Mouse (Mus musculus): ENCODE data around the gene Gpatch11.
"Not testable (repeated sequence)": the region's sequence is repeated elsewhere in the genome, so short reads cannot be mapped to it uniquely, and the experiment has no call there.

Gene Gpatch11

GRCm38 (mm10) chr17:78834856-78835835 lies at the start of gene Gpatch11, which contains the start of gene Heatr5b:
TSS of gene Gpatch11 (plus strand) at chr17:78835567.
TSS of gene Heatr5b (minus strand) at chr17:78835364.
- peak; percentile 98 for DNase-seq

- not testable (repeated sequence) for DNase-seq
These were observed 47.1 kb upstream of the Gpatch11 start for GRCm38 (mm10) chr17:78788273-78788672.

- DNase-seq = peak; percentile 10
These were observed 44.2 kb upstream of the Gpatch11 start for GRCm38 (mm10) chr17:78791068-78791689.

DNA sequence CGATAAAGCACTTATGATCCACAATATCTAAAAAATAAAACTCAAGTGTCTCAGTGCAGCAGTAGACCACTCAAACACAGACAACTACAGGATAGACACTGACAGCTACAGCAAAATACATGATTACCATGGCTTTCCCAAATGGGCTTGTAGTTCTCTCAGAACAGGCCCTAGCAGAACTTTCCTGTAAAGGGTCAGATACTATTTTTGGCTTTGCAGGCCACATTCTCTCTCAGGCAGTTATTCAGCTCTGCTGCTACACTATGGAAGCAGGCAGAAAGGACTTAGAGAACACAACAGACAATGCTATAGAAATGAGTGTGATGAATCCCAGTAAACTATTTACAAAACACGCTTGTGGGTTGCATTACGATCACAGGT lies 43.7 kb upstream of the Gpatch11 start:
- DNase-seq = no peak

GRCm38 (mm10) chr17:78792122-78792521 lies 43.2 kb upstream of the Gpatch11 start:
- DNase-seq = no peak

- DNase-seq = no peak
These were observed 41.0 kb upstream of the Gpatch11 start for GRCm38 (mm10) chr17:78794390-78794789.

DNA sequence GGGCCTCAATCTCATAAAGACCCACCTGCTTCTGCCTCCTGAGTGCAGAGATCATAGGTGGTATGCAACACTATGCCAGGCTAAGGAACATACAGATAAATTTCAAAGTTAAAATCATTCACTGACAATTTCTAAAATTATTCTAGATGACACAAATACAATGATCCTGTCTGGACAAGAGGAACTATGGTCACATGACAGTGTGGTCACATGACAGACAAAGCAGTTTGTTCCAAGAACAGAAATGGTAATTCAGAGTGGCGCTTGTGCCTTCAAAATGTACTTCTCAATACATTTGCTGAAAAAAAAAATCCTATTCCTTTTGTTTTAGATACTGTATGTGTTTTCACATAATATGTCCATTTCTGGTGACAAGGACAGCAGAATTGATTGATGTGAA lies 38.1 kb upstream of the Gpatch11 start:
- DNase-seq = no peak

- DNase-seq = no peak
These were observed 26.3 kb upstream of the Gpatch11 start for GRCm38 (mm10) chr17:78809019-78809418.

- no peak for DNase-seq
These were observed 25.8 kb upstream of the Gpatch11 start for GRCm38 (mm10) chr17:78809582-78809981.

GRCm38 (mm10) chr17:78824346-78824745 lies 11.0 kb upstream of the Gpatch11 start:
- no peak for DNase-seq

GRCm38 (mm10) chr17:78836056-78836455 lies 689 bp downstream of the Gpatch11 start:
- no peak for DNase-seq

- no peak for DNase-seq
These were observed 7.0 kb downstream of the Gpatch11 start for GRCm38 (mm10) chr17:78842271-78842928.

GRCm38 (mm10) chr17:78856243-78856642 lies 20.9 kb downstream of the Gpatch11 start:
- no peak for DNase-seq

- no peak for DNase-seq
These were observed 38.5 kb downstream of the Gpatch11 start for GRCm38 (mm10) chr17:78873886-78874285.

GRCm38 (mm10) chr17:78881878-78882304 lies 46.5 kb downstream of the Gpatch11 start:
- DNase-seq = peak; percentile 42

DNA sequence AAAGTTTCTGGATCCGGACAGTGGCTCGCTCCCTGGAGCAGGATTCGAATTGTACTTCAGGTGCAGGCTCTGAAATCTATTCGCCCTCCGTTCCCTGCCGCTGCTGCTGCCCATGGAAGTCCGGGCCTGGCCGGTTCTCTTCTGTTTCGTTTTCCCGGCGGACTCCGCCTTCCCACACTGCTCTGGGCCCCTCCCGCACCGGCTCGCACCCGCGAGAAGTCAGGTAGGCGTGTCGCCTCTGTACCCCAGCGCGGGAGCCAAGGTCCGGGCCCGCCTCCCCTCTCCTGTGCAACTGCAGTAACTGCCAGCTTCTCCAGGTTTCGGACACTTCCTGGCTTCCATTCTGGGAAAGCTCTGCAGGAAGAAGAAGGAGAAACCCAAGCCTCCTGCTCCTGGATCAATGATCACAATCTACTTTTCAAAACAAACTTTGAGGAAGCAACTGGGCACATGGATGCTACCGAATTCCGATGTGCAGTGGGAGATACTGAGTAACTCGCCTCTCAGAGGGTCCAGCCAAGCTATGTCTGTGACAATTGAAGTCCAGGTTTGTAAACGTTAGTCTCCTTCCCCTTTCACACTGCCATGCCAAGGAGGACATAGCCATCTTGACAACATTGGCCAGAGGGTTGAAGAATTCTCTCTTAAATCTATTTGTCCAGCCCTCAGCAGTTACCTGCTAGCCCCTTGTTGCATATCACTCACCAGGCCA lies 47.2 kb downstream of the Gpatch11 start, which contains the start of gene Eif2ak2:
TSS of gene Eif2ak2 (minus strand) at position 173 of the 712 bp plus-strand sequence.
- peak; percentile 93 for DNase-seq

- DNase-seq = no peak
These were observed 47.9 kb downstream of the Gpatch11 start for GRCm38 (mm10) chr17:78883291-78883690.

DNA sequence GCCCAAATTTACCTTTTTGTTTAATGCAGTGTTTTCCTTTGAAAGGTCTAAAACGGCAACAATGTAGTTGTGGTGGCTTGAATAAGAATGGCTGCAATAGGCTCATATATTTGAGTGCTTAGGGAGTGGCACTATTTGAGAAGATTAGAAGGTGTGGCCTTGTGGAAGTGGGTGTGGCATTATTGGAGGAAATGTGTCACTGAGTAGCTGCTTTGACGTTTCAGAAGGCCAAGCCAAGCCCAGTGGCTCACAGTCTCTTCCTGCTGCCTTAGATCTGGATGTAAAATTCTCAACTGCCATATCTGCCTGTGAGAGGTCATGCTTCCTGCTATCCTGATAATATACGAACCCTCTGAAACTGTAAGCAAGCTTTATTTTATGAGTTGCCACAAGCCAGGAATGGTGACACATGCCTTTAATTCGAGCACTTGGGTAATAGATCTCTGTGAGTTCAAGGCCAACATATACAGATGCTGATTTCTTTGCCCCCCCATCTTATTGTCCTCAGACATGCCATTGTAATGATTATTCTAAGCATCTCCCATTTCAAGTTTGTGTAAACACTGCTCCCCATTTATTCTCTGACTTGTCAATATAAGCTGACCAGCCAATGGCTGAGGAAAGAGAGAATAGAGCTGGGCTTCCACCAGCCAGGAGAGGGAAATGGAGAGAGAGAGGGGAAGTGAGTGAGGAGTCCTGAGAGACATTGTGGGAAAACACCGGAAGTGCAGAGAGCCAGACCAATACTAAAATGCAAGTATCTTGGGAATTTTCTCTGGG lies 50.1 kb downstream of the Gpatch11 start:
- no peak for DNase-seq

DNA sequence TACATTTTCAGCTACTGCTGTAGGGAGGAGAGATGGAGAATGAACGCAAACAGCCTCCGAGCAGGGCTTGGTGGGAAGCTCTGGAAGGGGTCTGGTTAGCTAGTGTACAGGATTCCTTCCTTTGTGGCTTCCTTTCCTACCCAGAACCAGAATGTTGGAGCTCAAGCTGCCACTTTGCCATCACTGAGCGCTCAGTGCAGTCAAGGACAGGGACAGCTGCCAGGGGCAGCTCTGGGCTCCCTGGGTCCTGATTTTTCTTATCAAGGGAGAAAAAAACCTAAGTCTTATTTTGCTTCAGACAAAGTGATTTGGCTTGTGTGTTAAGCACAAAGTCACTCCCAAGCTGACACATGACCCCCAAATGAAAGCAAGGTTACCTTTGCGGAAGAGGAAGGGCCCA lies 53.2 kb downstream of the Gpatch11 start:
- no peak for DNase-seq

- DNase-seq = no peak
These were observed 53.8 kb downstream of the Gpatch11 start for GRCm38 (mm10) chr17:78889184-78889583.

- DNase-seq = no peak
These were observed 55.7 kb downstream of the Gpatch11 start for GRCm38 (mm10) chr17:78891020-78891419.

- no peak for DNase-seq
These were observed 59.6 kb downstream of the Gpatch11 start for GRCm38 (mm10) chr17:78894991-78895390.

Data from lung, postnatal 10 days (tissue).